Mouse (Mus musculus) heart, embryonic 11.5 days (tissue): Measurements from ENCODE around the gene B4galnt4. TPM values are rescaled to one million over a fixed set of nuclear protein-coding genes. Genes with fewer than 3 reads are reported as not detected.
A peak's percentile ranks its signal among the peaks of the same experiment; 100 is the strongest.

Experiments used
- ATAC-seq: fragments of 200-750 bp; cut with Nextera tagmentation; replicated peaks from 2 replicates; pipeline ENCODE4 v1.8.0; 2017; ENCODE audit warnings: moderate library complexity; ENCODE audit not compliant: insufficient number of reproducible peaks, low FRiP score, low TSS enrichment
- H3K27ac ChIP-seq: fragments of 300-500 bp; sonication (generic); 2 replicates; pipeline ENCODE4 v1.5.1; 2014; ENCODE audit warnings: mild to moderate bottlenecking, low read depth, low read length
- H3K27me3 ChIP-seq: fragments of 300-500 bp; sonication (generic); 2 replicates; pipeline ENCODE4 v1.6.1; 2014; ENCODE audit warnings: mild to moderate bottlenecking, low read length, mixed read lengths; ENCODE audit not compliant: control insufficient read depth, insufficient read depth
- H3K36me3 ChIP-seq: fragments of 300-500 bp; sonication (generic); 2 replicates; pipeline ENCODE4 v1.6.1; 2014; ENCODE audit warnings: mild to moderate bottlenecking, low read length, moderate library complexity, mixed read lengths; ENCODE audit not compliant: control insufficient read depth, insufficient read depth
- H3K4me1 ChIP-seq: fragments of 300-500 bp; sonication (generic); 2 replicates; pipeline ENCODE4 v1.6.1; 2014; ENCODE audit warnings: low read length; ENCODE audit not compliant: control insufficient read depth, insufficient read depth
- H3K4me2 ChIP-seq: fragments of 300-500 bp; sonication (generic); 2 replicates; pipeline ENCODE4 v1.6.1; 2014; ENCODE audit warnings: mild to moderate bottlenecking, moderate library complexity
- H3K4me3 ChIP-seq: fragments of 300-500 bp; sonication (generic); 2 replicates; pipeline ENCODE4 v1.5.1; 2014; ENCODE audit warnings: low read depth, low read length
- H3K9ac ChIP-seq: fragments of 300-500 bp; sonication (generic); 2 replicates; pipeline ENCODE4 v1.6.1; 2014; ENCODE audit warnings: mild to moderate bottlenecking, low read depth, low read length, moderate library complexity
- H3K9me3 ChIP-seq: fragments of 300-500 bp; sonication (generic); replicated peaks from 2 replicates; pipeline ENCODE4 v1.6.1; 2016; ENCODE audit warnings: low read length; ENCODE audit not compliant: control insufficient read depth
- WGBS: fragments of 180-500 bp; shearing (Covaris S2); extraction: QIAGEN DNeasy Blood & Tissue Kit; methylation state at CpG from one replicate; pipeline ENCODE4 v1.1.7; 2014; ENCODE audit not compliant: insufficient replicate concordance; 5-methylcytosine and 5-hydroxymethylcytosine counted together
- polyA plus RNA-seq: library from polyadenylated mRNA; unstranded; fragments of >200 nt; fragmentation: Nextera tagmentation; extraction: Ambion mirVana; gene quantifications from 2 replicates; pipeline ENCODE4 v1.2.1, GENCODE M21; 2014

The B4galnt4 gene
- polyA plus RNA-seq, 1 experiment from 2014 or later: 2.6 TPM

DNA sequence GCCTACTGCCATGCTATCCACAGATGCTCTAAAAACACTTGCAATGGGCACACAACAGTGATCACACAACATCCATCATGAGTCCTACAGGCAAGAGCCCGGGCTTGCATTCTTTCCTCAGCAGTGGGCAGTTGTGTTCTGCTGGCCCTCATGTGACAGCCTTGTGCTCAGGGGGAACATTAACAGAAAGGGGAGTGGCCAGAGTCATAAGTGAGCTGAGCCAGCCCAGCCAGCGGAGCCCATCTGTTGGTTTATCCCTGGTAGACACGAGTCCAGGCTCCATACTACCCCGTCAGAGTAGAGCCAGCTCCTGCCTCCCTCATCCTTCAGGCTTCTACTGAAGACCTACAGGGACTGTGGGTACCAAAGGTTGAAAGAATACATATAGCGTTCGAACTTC, 33.0 kb downstream of the B4galnt4 start:
- H3K9me3 ChIP-seq: no peaks in the 10 kb centered on the region
- H3K4me1 ChIP-seq: peaks cover 7% of the 10 kb centered on the region; the same call in 1 of the 2 replicates
- peaks cover 53% of the 10 kb centered on the region for H3K27me3 ChIP-seq
- no peak overlapping the region for H3K4me3 ChIP-seq
- 81% methylated on average over 6 of the region's 6 CpGs for WGBS
- no peak overlapping the region for H3K27ac ChIP-seq
- no peaks in the 10 kb centered on the region for H3K36me3 ChIP-seq
- no peak overlapping the region for H3K4me2 ChIP-seq
- no peak for ATAC-seq
- no peak overlapping the region for H3K9ac ChIP-seq

DNA sequence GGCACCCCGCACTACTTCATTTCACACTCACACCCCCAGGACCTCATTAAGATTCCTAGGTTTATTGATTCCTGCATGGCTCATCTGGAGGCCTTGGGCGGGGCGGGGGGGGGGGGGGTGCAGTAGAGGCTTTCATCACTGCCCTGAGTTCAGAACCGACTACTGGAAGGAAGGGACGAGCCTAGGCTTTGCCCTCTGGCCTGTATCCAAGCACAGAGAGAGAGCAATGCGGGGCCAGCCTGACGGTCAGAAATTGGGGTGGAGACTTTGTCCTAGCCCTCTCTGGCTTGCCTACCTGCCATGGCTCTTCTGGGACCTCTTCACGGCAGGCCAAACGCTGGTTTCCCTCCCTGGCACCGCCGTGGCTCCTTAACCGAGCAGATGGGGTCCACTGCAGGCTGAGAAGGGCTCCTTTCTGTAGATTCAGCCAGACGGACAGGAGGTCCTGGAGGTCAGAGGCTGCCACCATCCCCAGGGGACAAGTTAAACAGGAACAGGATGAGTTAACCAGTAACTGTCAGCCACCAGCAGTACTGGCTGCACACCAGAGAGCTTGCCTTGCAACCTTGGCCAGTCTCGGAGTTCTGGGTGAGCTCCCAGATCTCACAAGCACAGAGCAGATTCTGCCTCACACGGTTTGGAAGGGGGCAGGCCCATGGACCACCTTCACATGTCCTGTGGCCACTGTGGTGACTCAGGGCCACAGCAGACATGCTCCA, 33.7 kb downstream of the B4galnt4 start:
- H3K9ac ChIP-seq: no peak overlapping the region

DNA sequence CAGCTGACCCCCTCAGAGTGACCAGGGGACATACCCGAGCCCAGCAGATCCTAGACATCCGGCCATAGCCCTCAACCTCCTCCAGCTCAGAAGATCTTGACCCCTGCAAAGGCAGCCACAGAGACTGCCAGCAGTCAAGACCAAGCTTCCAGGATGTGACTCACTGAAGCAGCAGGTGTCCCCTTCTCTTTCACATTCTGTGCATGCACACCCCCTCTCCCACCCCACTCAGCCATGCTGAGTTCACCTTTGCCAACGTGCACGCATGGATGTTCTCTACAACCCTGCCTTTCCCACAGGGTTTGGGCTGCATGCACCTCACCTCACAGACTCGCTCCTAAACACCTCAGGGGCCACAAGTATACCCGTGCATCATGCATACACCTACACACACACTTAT, 35.1 kb downstream of the B4galnt4 start:
- no peaks in the 10 kb centered on the region for H3K9me3 ChIP-seq
- no peak overlapping the region for H3K4me3 ChIP-seq
- peaks cover 9% of the 10 kb centered on the region; the same call in 1 of the 2 replicates for H3K4me1 ChIP-seq
- H3K36me3 ChIP-seq: no peaks in the 10 kb centered on the region
- 69% methylated on average over 6 of the region's 6 CpGs for WGBS
- ATAC-seq: no peak
- no peak overlapping the region for H3K9ac ChIP-seq
- H3K4me2 ChIP-seq: peak overlapping the region; percentile 41
- peaks cover 53% of the 10 kb centered on the region for H3K27me3 ChIP-seq
- no peak overlapping the region for H3K27ac ChIP-seq

More for the DNA sequence above, 33.7 kb downstream of the B4galnt4 start:
- no peak for ATAC-seq
- 73% methylated on average over 15 of the region's 15 CpGs for WGBS
- no peaks in the 10 kb centered on the region for H3K9me3 ChIP-seq
- peaks cover 53% of the 10 kb centered on the region for H3K27me3 ChIP-seq
- H3K4me2 ChIP-seq: no peak overlapping the region
- H3K4me3 ChIP-seq: no peak overlapping the region
- H3K36me3 ChIP-seq: no peaks in the 10 kb centered on the region
- peaks cover 7% of the 10 kb centered on the region; the same call in 1 of the 2 replicates for H3K4me1 ChIP-seq
- no peak overlapping the region for H3K27ac ChIP-seq

DNA sequence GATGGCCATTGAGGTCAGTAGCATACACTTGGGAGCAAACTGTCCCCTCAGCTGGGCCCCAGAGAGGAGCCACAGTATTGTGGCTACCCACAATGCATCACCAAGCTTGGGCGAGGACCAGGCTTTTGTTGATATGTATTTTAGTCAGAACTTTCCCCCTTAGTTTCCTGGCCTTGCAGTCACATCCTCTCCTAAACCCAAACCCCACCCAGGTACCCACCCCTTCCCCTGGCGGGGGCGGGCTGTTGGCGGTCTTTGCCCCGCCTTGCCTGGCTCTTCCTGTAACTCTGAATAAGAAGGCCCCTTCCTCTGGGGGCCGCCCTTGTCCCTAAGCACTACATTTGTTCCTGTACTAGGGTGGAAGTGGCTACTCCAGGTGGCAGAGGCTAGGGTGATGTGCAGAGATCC, 35.7 kb downstream of the B4galnt4 start:
- no peak overlapping the region for H3K27ac ChIP-seq
- no peaks in the 10 kb centered on the region for H3K9me3 ChIP-seq
- ATAC-seq: no peak
- H3K36me3 ChIP-seq: no peaks in the 10 kb centered on the region
- peak overlapping the region; percentile 41 for H3K4me2 ChIP-seq
- peaks cover 53% of the 10 kb centered on the region for H3K27me3 ChIP-seq
- 22% methylated on average over 6 of the region's 6 CpGs for WGBS
- no peak overlapping the region for H3K9ac ChIP-seq
- peaks cover 9% of the 10 kb centered on the region; the same call in 1 of the 2 replicates for H3K4me1 ChIP-seq
- H3K4me3 ChIP-seq: no peak overlapping the region; the same call in 1 of the 2 replicates

DNA sequence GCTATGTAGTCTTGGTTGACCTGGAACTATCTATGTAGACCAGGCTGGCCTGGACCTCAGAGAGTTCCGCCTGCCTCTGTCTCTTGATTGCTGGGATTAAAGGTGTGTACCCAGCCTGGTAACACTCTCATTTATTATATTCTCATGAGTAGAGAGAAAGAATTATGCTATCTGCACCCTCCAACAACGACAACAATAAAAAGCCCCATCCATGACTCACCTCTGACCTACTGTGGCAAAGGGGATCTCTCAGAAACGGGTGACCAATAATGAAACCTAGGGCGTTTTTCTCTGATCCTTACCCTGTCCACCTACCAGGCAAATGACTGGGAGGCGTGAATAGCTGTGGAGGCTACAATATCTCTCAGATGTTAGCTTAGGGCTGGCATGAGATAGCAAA, 36.3 kb downstream of the B4galnt4 start:
- Histone ChIP-seq H3K36me3 (no peaks in the 10 kb centered on the region), H3K9ac (no peak overlapping the region), H3K27me3 (peaks cover 58% of the 10 kb centered on the region), H3K4me2 (no peak overlapping the region), H3K4me1 (peaks cover 9% of the 10 kb centered on the region; the same call in 1 of the 2 replicates), H3K27ac (no peak overlapping the region), H3K4me3 (no peak overlapping the region), H3K9me3 (no peaks in the 10 kb centered on the region)
- no peak for ATAC-seq
- WGBS: 81% methylated on average over 5 of the region's 5 CpGs

DNA sequence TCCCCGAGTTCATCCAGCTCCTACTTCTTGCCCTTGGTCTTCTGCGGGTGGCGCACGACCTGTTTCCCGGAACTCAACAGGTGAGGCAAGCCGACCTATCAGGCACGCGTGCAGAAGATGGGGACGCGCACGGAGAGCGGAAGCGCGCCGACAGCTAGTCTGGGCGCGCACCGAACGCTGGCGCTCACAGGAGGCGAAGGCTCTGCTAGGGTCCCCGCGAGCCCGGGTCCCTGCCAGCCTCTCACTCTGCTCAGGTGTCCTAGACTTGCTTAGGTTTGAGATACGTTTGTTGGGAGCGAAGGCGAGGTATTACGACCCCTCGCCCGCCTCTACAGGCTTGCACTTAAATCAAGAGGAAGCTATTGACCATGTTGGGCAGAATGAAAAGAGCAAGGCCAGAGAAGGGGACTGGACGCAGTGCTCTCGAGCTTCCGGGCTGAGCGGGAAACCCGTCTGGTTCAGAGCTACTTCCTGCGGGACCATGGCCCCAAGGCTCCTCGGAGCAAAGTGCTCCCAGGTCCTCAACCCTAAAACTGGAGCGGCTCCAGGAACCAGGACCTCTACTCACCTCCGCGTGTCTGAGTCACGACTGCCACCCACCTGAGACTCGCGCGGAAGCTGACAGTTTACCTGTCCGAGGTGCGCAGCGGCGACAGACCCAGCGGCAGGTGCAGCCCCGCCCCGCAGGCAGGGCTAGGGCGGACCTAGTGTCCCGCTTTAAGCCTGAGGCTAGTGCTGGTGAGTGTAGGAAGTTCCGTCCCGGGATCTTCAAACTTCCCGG, 39.2 kb downstream of the B4galnt4 start, which contains the start of gene Sigirr:
TSS of gene Sigirr (minus strand) at position 662 of the 781 bp plus-strand sequence.
- Histone ChIP-seq H3K4me2 (peak within 1 kb of the TSS; percentile 89), H3K9me3 (no peaks in the 10 kb centered on the region), H3K27ac (no peak within 1 kb of the TSS), H3K4me3 (peak within 1 kb of the TSS; percentile 51), H3K4me1 (peaks cover 7% of the 10 kb centered on the region; the same call in 1 of the 2 replicates), H3K36me3 (no peaks in the 10 kb centered on the region), H3K27me3 (peaks cover 54% of the 10 kb centered on the region), H3K9ac (peak within 1 kb of the TSS; percentile 66)
- no peak for ATAC-seq
- 2% methylated on average over 56 of the region's 56 CpGs for WGBS

DNA sequence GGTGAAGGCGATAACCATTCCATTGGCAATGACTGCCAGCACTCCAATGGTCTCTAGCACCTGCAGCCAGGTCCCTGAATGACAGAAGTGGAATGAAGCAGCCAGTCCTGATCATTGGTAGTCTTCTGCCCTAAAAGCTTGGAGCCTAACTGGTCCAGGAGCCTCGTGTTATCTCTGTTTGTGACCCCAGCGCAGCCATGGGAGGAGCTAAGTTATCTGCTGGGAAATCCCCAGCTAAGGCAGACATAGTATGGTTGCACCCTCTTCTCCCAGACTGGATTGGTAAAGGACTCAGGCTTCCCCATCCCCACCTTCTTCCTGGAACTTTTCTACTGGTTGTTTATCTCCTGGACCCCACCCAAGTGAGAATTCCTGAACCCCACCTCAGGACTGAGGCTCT, 42.3 kb downstream of the B4galnt4 start:
- Histone ChIP-seq H3K4me3 (no peak overlapping the region), H3K27me3 (peaks cover 44% of the 10 kb centered on the region), H3K9me3 (no peaks in the 10 kb centered on the region), H3K4me1 (peaks cover 2% of the 10 kb centered on the region; the same call in 1 of the 2 replicates), H3K4me2 (no peak overlapping the region), H3K9ac (no peak overlapping the region), H3K36me3 (no peaks in the 10 kb centered on the region), H3K27ac (no peak overlapping the region)
- 55% methylated on average over 3 of the region's 3 CpGs for WGBS
- ATAC-seq: no peak

DNA sequence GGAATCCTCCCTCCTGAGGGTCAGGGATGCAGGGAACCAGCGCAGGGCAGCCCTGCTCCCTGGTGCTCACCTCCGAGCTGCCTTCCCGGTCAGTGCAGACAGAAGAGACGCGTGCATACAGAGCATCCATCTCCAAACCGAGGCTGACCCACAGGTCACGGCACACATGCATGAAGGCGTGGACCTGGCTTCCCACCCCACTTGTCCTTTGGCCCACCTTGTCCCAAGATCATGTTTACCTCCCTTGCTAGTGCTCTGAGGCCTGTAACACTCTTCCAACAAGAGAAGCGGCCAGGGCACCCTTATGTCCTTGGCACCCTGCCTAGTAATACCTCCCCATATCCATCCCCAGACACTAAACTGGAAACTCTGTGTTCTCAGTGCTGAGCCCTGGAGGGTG, 55.0 kb downstream of the B4galnt4 start:
- Histone ChIP-seq H3K27me3 (peaks cover 20% of the 10 kb centered on the region), H3K36me3 (no peaks in the 10 kb centered on the region), H3K4me2 (no peak overlapping the region), H3K9ac (no peak overlapping the region), H3K4me1 (no peaks in the 10 kb centered on the region), H3K9me3 (no peaks in the 10 kb centered on the region), H3K4me3 (no peak overlapping the region), H3K27ac (no peak overlapping the region)
- ATAC-seq: no peak
- WGBS: 85% methylated on average over 9 of the region's 9 CpGs
